Mouse (Mus musculus) MEL (cell line): ENCODE results near the gene Phf21a. TPM values are rescaled to one million over a fixed set of nuclear protein-coding genes. Genes with fewer than 3 reads are reported as not detected.

Experiments
- DNase-seq: peaks from one replicate; pipeline ENCODE4 v3.0.0; 2011; ENCODE audit warnings: low read depth, low spot score
- H3K27ac ChIP-seq: 2 replicates; pipeline ENCODE4 v1.5.1; 2012; ENCODE audit warnings: low read depth, mild to moderate bottlenecking, control low read depth, low read length, moderate library complexity; ENCODE audit not compliant: control insufficient read depth
- H3K27me3 ChIP-seq, 2 experiments: fragments of 150-350 bp in 1 of 2; sonication (generic) in 1 of 2; 2 replicates each; pipeline ENCODE4 v1.6.1; 2012; ENCODE audit warnings: low read length in 2 of 2, mild to moderate bottlenecking in 2 of 2, improper control_type of control experiment in 1 of 2, moderate library complexity in 1 of 2; ENCODE audit not compliant: insufficient read depth in 2 of 2, control insufficient read depth in 1 of 2
- H3K36me3 ChIP-seq, 2 experiments: 2 replicates each; pipeline ENCODE4 v1.6.1; 2012 to 2014; ENCODE audit warnings: low read length in 2 of 2, improper control_type of control experiment in 1 of 2, inconsistent platforms in 1 of 2, mild to moderate bottlenecking in 1 of 2; ENCODE audit not compliant: insufficient read depth in 2 of 2, control insufficient read depth in 1 of 2
- H3K4me1 ChIP-seq, 2 experiments: fragments of 150-350 bp in 1 of 2; sonication (generic) in 1 of 2; 2 replicates each; pipeline ENCODE4 v1.6.1; 2012; ENCODE audit warnings: low read length in 2 of 2, improper control_type of control experiment in 1 of 2, mild to moderate bottlenecking in 1 of 2; ENCODE audit not compliant: insufficient read depth in 2 of 2, control insufficient read depth in 1 of 2
- H3K4me3 ChIP-seq, 2 experiments: fragments of 150-350 bp in 1 of 2; sonication (generic) in 1 of 2; 2 replicates each; pipeline ENCODE4 v1.5.1; 2012; ENCODE audit warnings: low read depth in 2 of 2, low read length in 2 of 2, mild to moderate bottlenecking in 2 of 2, moderate library complexity in 2 of 2, control low read depth in 1 of 2, improper control_type of control experiment in 1 of 2; ENCODE audit not compliant: control insufficient read depth in 1 of 2, insufficient read depth in 1 of 2
- H3K79me2 ChIP-seq: 2 replicates; pipeline ENCODE4 v1.6.1; 2012; ENCODE audit warnings: mild to moderate bottlenecking, low read length, moderate library complexity; ENCODE audit not compliant: control insufficient read depth, poor library complexity, insufficient read depth
- H3K9ac ChIP-seq: 2 replicates; pipeline ENCODE4 v1.6.1; 2012; ENCODE audit warnings: low read depth, mild to moderate bottlenecking, control low read depth, low read length, moderate library complexity; ENCODE audit not compliant: control insufficient read depth, poor library complexity, severe bottlenecking
- H3K9me3 ChIP-seq: fragments of 150-350 bp; sonication (generic); replicated peaks from 2 replicates; pipeline ENCODE4 v1.6.1; 2012; ENCODE audit warnings: mild to moderate bottlenecking, low read length, improper control_type of control experiment, moderate library complexity; ENCODE audit not compliant: insufficient read depth
- BHLHE40 ChIP-seq: IDR thresholded peaks from 2 replicates; pipeline ENCODE4 v1.6.1; 2012; ENCODE audit warnings: low read depth, mild to moderate bottlenecking, inconsistent platforms, low read length, improper control_type of control experiment, borderline replicate concordance
- CHD1 ChIP-seq: IDR thresholded peaks from 2 replicates; pipeline ENCODE4 v1.6.1; 2012; ENCODE audit warnings: low read depth, mild to moderate bottlenecking, inconsistent platforms, low read length, improper control_type of control experiment
- CHD2 ChIP-seq: IDR thresholded peaks from 2 replicates; pipeline ENCODE4 v1.6.1; 2011; ENCODE audit warnings: low read length, improper control_type of control experiment
- CTCF ChIP-seq, 3 experiments: IDR thresholded peaks in 2 of 3; conservative IDR thresholded peaks in 1 of 3; 2 replicates each; pipeline ENCODE4 v1.5.1; 2011 to 2012; ENCODE audit warnings: low read length in 3 of 3, low read depth in 2 of 3, mild to moderate bottlenecking in 2 of 3, improper control_type of control experiment in 1 of 3, inconsistent platforms in 1 of 3, mixed read lengths in 1 of 3, moderate library complexity in 1 of 3; ENCODE audit not compliant: control insufficient read depth in 1 of 3, insufficient read depth in 1 of 3, poor library complexity in 1 of 3, severe bottlenecking in 1 of 3
- GATA1 ChIP-seq: IDR thresholded peaks from 2 replicates; pipeline ENCODE4 v1.6.1; 2011; ENCODE audit warnings: low read depth, low read length, improper control_type of control experiment
- JUND ChIP-seq: IDR thresholded peaks from 2 replicates; pipeline ENCODE4 v1.6.1; 2011; ENCODE audit warnings: low read depth, mild to moderate bottlenecking, improper control_type of control experiment, low read length
- MAZ ChIP-seq: IDR thresholded peaks from 2 replicates; pipeline ENCODE4 v1.6.1; 2012; ENCODE audit warnings: low read depth, mild to moderate bottlenecking, inconsistent platforms, low read length, improper control_type of control experiment
- MXI1 ChIP-seq: IDR thresholded peaks from 2 replicates; pipeline ENCODE4 v1.6.1; 2011; ENCODE audit warnings: mild to moderate bottlenecking, low read depth, low read length, improper control_type of control experiment
- POLR2A ChIP-seq, 2 experiments: IDR thresholded peaks; 2 replicates each; pipeline ENCODE4 v1.6.1; 2011 to 2012; ENCODE audit warnings: low read length in 2 of 2, mild to moderate bottlenecking in 2 of 2, control low read depth in 1 of 2, improper control_type of control experiment in 1 of 2, low read depth in 1 of 2, moderate library complexity in 1 of 2; ENCODE audit not compliant: control insufficient read depth in 1 of 2, insufficient read depth in 1 of 2, poor library complexity in 1 of 2
- POLR2AphosphoS5 ChIP-seq: IDR thresholded peaks from 2 replicates; pipeline ENCODE4 v1.6.1; 2012; ENCODE audit warnings: low read depth, borderline replicate concordance, mild to moderate bottlenecking, inconsistent platforms, low read length, moderate library complexity, mixed read lengths
- RAD21 ChIP-seq: IDR thresholded peaks from 2 replicates; pipeline ENCODE4 v1.6.1; 2011; ENCODE audit warnings: mild to moderate bottlenecking, low read depth, low read length, improper control_type of control experiment
- RCOR1 ChIP-seq: IDR thresholded peaks from 2 replicates; pipeline ENCODE4 v1.6.1; 2012; ENCODE audit warnings: low read depth, mild to moderate bottlenecking, inconsistent platforms, low read length, improper control_type of control experiment
- SIN3A ChIP-seq: IDR thresholded peaks from 2 replicates; pipeline ENCODE4 v1.6.1; 2012; ENCODE audit warnings: low read length, improper control_type of control experiment, inconsistent platforms
- TCF12 ChIP-seq: IDR thresholded peaks from 2 replicates; pipeline ENCODE4 v1.6.1; 2014; ENCODE audit warnings: low read depth, mild to moderate bottlenecking, inconsistent platforms, low read length, improper control_type of control experiment, moderate library complexity
- ZMIZ1 ChIP-seq: IDR thresholded peaks from 2 replicates; pipeline ENCODE4 v1.6.1; 2012; ENCODE audit warnings: low read depth, mild to moderate bottlenecking, inconsistent platforms, low read length, improper control_type of control experiment, moderate library complexity
- polyA plus RNA-seq, 2 experiments: library from polyadenylated mRNA; stranded (reverse) in 1 of 2; unstranded in 1 of 2; fragments of >175 nt in 1 of 2; fragments of >200 nt in 1 of 2; gene quantifications; 2 replicates each; pipeline versions ENCODE4 v1.2.1 to v1.2.4; 2012; ENCODE audit warnings: low replicate concordance in 2 of 2, low read depth in 1 of 2; ENCODE audit not compliant: insufficient read length in 2 of 2, insufficient read depth in 1 of 2, missing spikeins in 1 of 2
- total RNA-seq: library from RNA; depleted of rRNA; stranded (reverse); fragments of 300-350 nt; gene quantifications from 2 replicates; pipeline ENCODE4 v1.2.3, GENCODE M21; 2012

The Phf21a gene
- total and polyA plus RNA-seq, 3 experiments: 4.7 to 245 (median 15.6) TPM

- no peak for TF ChIP-seq CHD2
- no peak for TF ChIP-seq POLR2A (IDR thresholded peaks at IDR 0.05; ENCODE audit: control insufficient read depth in 1 of 2, insufficient read depth in 1 of 2, low read depth in 1 of 2, low read length in 2 of 2, poor library complexity in 1 of 2)
These were observed 81.3 kb downstream of the Phf21a start (continued) for GRCm38 (mm10) chr2:92174265-92174664.

DNA sequence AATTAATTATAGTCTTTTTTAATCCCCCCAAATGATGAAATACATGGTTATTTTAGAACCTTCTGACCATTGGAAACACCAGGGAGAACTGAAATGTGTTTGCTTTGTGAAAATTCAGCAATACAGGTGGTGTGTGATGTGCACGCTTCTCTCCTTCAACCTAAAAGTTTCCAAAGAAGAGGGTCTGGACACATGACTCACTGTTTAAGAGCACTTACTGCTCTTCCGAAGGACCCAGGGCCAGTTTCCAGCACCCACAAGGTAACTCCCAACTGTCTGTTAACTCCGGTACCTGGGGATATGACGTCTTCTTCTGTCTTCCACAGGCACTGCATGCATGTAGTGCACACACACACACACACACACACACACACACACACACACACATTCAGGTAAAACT is 82.1 kb downstream of the Phf21a start:
- Histone ChIP-seq H3K4me3 (no peak overlapping the region), H3K79me2 (no peaks in the 10 kb centered on the region), H3K9ac (no peak overlapping the region), H3K27ac (no peak overlapping the region), H3K9me3 (no peaks in the 10 kb centered on the region), H3K27me3 (peaks cover 0 to 2% of the 10 kb centered on the region in 2 experiments; a peak in 1 of 4 replicates), H3K4me1 (no peaks in the 10 kb centered on the region; a peak in 2 of 4 replicates), H3K36me3 (peaks cover 0 to 2% of the 10 kb centered on the region in 2 experiments; a peak in 2 of 4 replicates)
- DNase-seq: no peak
- no peak for TF ChIP-seq TCF12
- TF ChIP-seq POLR2A (IDR thresholded peaks at IDR 0.05; ENCODE audit: control insufficient read depth in 1 of 2, insufficient read depth in 1 of 2, low read depth in 1 of 2, low read length in 2 of 2, poor library complexity in 1 of 2): no peak
- TF ChIP-seq CTCF (IDR thresholded peaks at IDR 0.05 in 2 of 3, conservative IDR thresholded peaks at IDR 0.05 in 1 of 3; ENCODE audit: control insufficient read depth in 1 of 3, insufficient read depth in 1 of 3, low read depth in 2 of 3, low read length in 3 of 3, poor library complexity in 1 of 3, severe bottlenecking in 1 of 3): no peak
- no peak for TF ChIP-seq BHLHE40
- no peak for TF ChIP-seq CHD1
- no peak for TF ChIP-seq MXI1
- no peak for TF ChIP-seq ZMIZ1
- no peak for TF ChIP-seq RAD21
- no peak for TF ChIP-seq POLR2AphosphoS5
- TF ChIP-seq MAZ: no peak

GRCm38 (mm10) chr2:92176292-92176691 is 83.4 kb downstream of the Phf21a start:
- Histone ChIP-seq H3K27ac (no peak overlapping the region), H3K9me3 (no peaks in the 10 kb centered on the region), H3K9ac (no peak overlapping the region)
- DNase-seq: peak; percentile 21
- no peak for TF ChIP-seq SIN3A
- TF ChIP-seq GATA1: 0 out of 2 replicates have a peak, but pooled peaks have one; percentile 20
- TF ChIP-seq RCOR1: peak; percentile 83
- no peak for TF ChIP-seq JUND
- peak; percentile 59; the same call in 1 of the 2 replicates for TF ChIP-seq TCF12
- TF ChIP-seq, all 39 proteins: peak for 3
- Histone ChIP-seq H3K27me3 (0 out of 4 replicates have a peak, but pooled peaks cover 0 to 2% of the 10 kb centered on the region in 2 experiments), H3K36me3 (peaks cover 0 to 2% of the 10 kb centered on the region in 2 experiments; a peak in 2 of 4 replicates), H3K4me1 (no peaks in the 10 kb centered on the region; a peak in 1 of 4 replicates), H3K79me2 (no peaks in the 10 kb centered on the region), H3K4me3 (no peak overlapping the region)
